Mouse (Mus musculus): ENCODE data around the gene Ncoa3. TPM values are rescaled to one million over a fixed set of nuclear protein-coding genes. Genes with fewer than 3 reads are reported as not detected.

The Ncoa3 gene
- polyA plus RNA-seq, 2 experiments: 3.3 to 4.4 TPM

GRCm38 (mm10) chr2:166068261-166068660 lies 75.8 kb downstream of the Ncoa3 start:
- DNase-seq (ENCODE audit: low read depth in 3 of 3, low spot score in 3 of 3) (no peak), ATAC-seq (ENCODE audit: insufficient read depth) (no peak)
- no peaks in the 10 kb centered on the region for H3K9me3 ChIP-seq (ENCODE audit: control insufficient read depth, low read length)
- no peak for TF ChIP-seq CTCF (IDR thresholded peaks at IDR 0.05; ENCODE audit: low read depth)
- no peak for TF ChIP-seq EP300 (IDR thresholded peaks at IDR 0.05; ENCODE audit: low read depth)
- no peaks in the 10 kb centered on the region for H3K4me1 ChIP-seq (replicated peaks; ENCODE audit: control insufficient read depth in 2 of 2, insufficient read depth in 2 of 2, low read length in 1 of 2)
- 74% methylated on average over 9 of the region's 9 CpGs for WGBS (ENCODE audit: insufficient replicate concordance)
- no peak overlapping the region for H3K27ac ChIP-seq
- peaks cover 4% of the 10 kb centered on the region for H3K36me3 ChIP-seq (replicated peaks; ENCODE audit: control insufficient read depth, insufficient read depth, low read depth)
- H3K4me3 ChIP-seq (ENCODE audit: insufficient read depth in 1 of 2, low read depth in 2 of 2, low read length in 2 of 2): no peak overlapping the region
- no peaks in the 10 kb centered on the region for H3K27me3 ChIP-seq (ENCODE audit: control insufficient read depth, insufficient read depth, low read length)
- no peak overlapping the region for H3K9ac ChIP-seq (replicated peaks)
- no peak overlapping the region for H3K4me2 ChIP-seq (ENCODE audit: low read depth)

- no peak overlapping the region for H3K9ac ChIP-seq (replicated peaks)
- no peak overlapping the region for H3K27ac ChIP-seq
- no peaks in the 10 kb centered on the region for H3K27me3 ChIP-seq (ENCODE audit: control insufficient read depth, insufficient read depth, low read length)
- no peak overlapping the region for H3K4me3 ChIP-seq (ENCODE audit: insufficient read depth in 1 of 2, low read depth in 2 of 2, low read length in 2 of 2)
- TF ChIP-seq EP300 (IDR thresholded peaks at IDR 0.05; ENCODE audit: low read depth): no peak
- no peak for TF ChIP-seq CTCF (IDR thresholded peaks at IDR 0.05; ENCODE audit: low read depth)
- 61% methylated on average over 5 of the region's 5 CpGs for WGBS (ENCODE audit: insufficient replicate concordance)
- no peaks in the 10 kb centered on the region for H3K4me1 ChIP-seq (replicated peaks; ENCODE audit: control insufficient read depth in 2 of 2, insufficient read depth in 2 of 2, low read length in 1 of 2)
- DNase-seq (ENCODE audit: low read depth in 3 of 3, low spot score in 3 of 3) (no peak), ATAC-seq (ENCODE audit: insufficient read depth) (no peak)
- peaks cover 4% of the 10 kb centered on the region for H3K36me3 ChIP-seq (replicated peaks; ENCODE audit: control insufficient read depth, insufficient read depth, low read depth)
- H3K4me2 ChIP-seq (ENCODE audit: low read depth): no peak overlapping the region
- no peaks in the 10 kb centered on the region for H3K9me3 ChIP-seq (ENCODE audit: control insufficient read depth, low read length)
Measured at GRCm38 (mm10) chr2:166069164-166069563, 76.7 kb downstream of the Ncoa3 start.

GRCm38 (mm10) chr2:166069738-166070137 lies 77.3 kb downstream of the Ncoa3 start:
- Histone ChIP-seq H3K9me3 (ENCODE audit: control insufficient read depth, low read length) (no peaks in the 10 kb centered on the region), H3K4me3 (ENCODE audit: insufficient read depth in 1 of 2, low read depth in 2 of 2, low read length in 2 of 2) (no peak overlapping the region), H3K4me2 (ENCODE audit: low read depth) (no peak overlapping the region), H3K4me1 (replicated peaks; ENCODE audit: control insufficient read depth in 2 of 2, insufficient read depth in 2 of 2, low read length in 1 of 2) (no peaks in the 10 kb centered on the region), H3K9ac (replicated peaks) (no peak overlapping the region), H3K27ac (no peak overlapping the region), H3K27me3 (ENCODE audit: control insufficient read depth, insufficient read depth, low read length) (no peaks in the 10 kb centered on the region), H3K36me3 (replicated peaks; ENCODE audit: control insufficient read depth, insufficient read depth, low read depth) (peaks cover 4% of the 10 kb centered on the region)
- WGBS (ENCODE audit: insufficient replicate concordance): 86% methylated on average over 7 of the region's 7 CpGs
- DNase-seq (ENCODE audit: low read depth in 3 of 3, low spot score in 3 of 3) (no peak), ATAC-seq (ENCODE audit: insufficient read depth) (no peak)
- TF ChIP-seq EP300 (IDR thresholded peaks at IDR 0.05; ENCODE audit: low read depth) (no peak), CTCF (IDR thresholded peaks at IDR 0.05; ENCODE audit: low read depth) (no peak)

GRCm38 (mm10) chr2:166071481-166071880 lies 79.0 kb downstream of the Ncoa3 start:
- Histone ChIP-seq H3K9ac (replicated peaks) (no peak overlapping the region), H3K4me1 (replicated peaks; ENCODE audit: control insufficient read depth in 2 of 2, insufficient read depth in 2 of 2, low read length in 1 of 2) (no peaks in the 10 kb centered on the region), H3K4me2 (ENCODE audit: low read depth) (no peak overlapping the region), H3K27ac (no peak overlapping the region), H3K4me3 (ENCODE audit: insufficient read depth in 1 of 2, low read depth in 2 of 2, low read length in 2 of 2) (no peak overlapping the region), H3K27me3 (ENCODE audit: control insufficient read depth, insufficient read depth, low read length) (no peaks in the 10 kb centered on the region; the same call in 1 of the 2 replicates), H3K36me3 (replicated peaks; ENCODE audit: control insufficient read depth, insufficient read depth, low read depth) (peaks cover 4% of the 10 kb centered on the region), H3K9me3 (ENCODE audit: control insufficient read depth, low read length) (no peaks in the 10 kb centered on the region)
- whole genome bisulfite sequencing (ENCODE audit: insufficient replicate concordance): 74% methylated on average over 5 of the region's 5 CpGs
- ATAC-seq (ENCODE audit: insufficient read depth) (no peak), DNase-seq (ENCODE audit: low read depth in 3 of 3, low spot score in 3 of 3) (no peak)
- TF ChIP-seq EP300 (IDR thresholded peaks at IDR 0.05; ENCODE audit: low read depth) (no peak), CTCF (IDR thresholded peaks at IDR 0.05; ENCODE audit: low read depth) (no peak)

GRCm38 (mm10) chr2:166071889-166072288 lies 79.5 kb downstream of the Ncoa3 start:
- H3K4me1 ChIP-seq (replicated peaks; ENCODE audit: control insufficient read depth in 2 of 2, insufficient read depth in 2 of 2, low read length in 1 of 2): no peaks in the 10 kb centered on the region
- H3K9ac ChIP-seq (replicated peaks): no peak overlapping the region
- WGBS (ENCODE audit: insufficient replicate concordance): 71% methylated on average over 9 of the region's 9 CpGs
- ATAC-seq (ENCODE audit: insufficient read depth) (no peak), DNase-seq (ENCODE audit: low read depth in 3 of 3, low spot score in 3 of 3) (no peak)
- no peak overlapping the region for H3K4me2 ChIP-seq (ENCODE audit: low read depth)
- H3K36me3 ChIP-seq (replicated peaks; ENCODE audit: control insufficient read depth, insufficient read depth, low read depth): peaks cover 4% of the 10 kb centered on the region
- TF ChIP-seq CTCF (IDR thresholded peaks at IDR 0.05; ENCODE audit: low read depth) (no peak), EP300 (IDR thresholded peaks at IDR 0.05; ENCODE audit: low read depth) (no peak)
- no peak overlapping the region for H3K27ac ChIP-seq
- H3K27me3 ChIP-seq (ENCODE audit: control insufficient read depth, insufficient read depth, low read length): no peaks in the 10 kb centered on the region; the same call in 1 of the 2 replicates
- no peak overlapping the region for H3K4me3 ChIP-seq (ENCODE audit: insufficient read depth in 1 of 2, low read depth in 2 of 2, low read length in 2 of 2)
- no peaks in the 10 kb centered on the region for H3K9me3 ChIP-seq (ENCODE audit: control insufficient read depth, low read length)

Data from liver, embryonic 14.5 days (tissue).